Mouse (Mus musculus) CH12.LX (cell line): ENCODE data around the gene Sell. TPM values are rescaled to one million over a fixed set of nuclear protein-coding genes. Genes with fewer than 3 reads are reported as not detected.

Experiments used
- DNase-seq: peaks from one replicate; pipeline ENCODE4 v3.0.0-alpha.2; 2013; ENCODE audit errors: extremely low read depth
- H3K27ac ChIP-seq: 2 replicates; pipeline ENCODE4 v1.5.1; 2012; ENCODE audit warnings: low read depth, mild to moderate bottlenecking, control low read depth, moderate library complexity; ENCODE audit not compliant: insufficient read depth
- H3K27me3 ChIP-seq: replicated peaks from 2 replicates; pipeline ENCODE3; 2012; ENCODE audit warnings: inconsistent platforms
- H3K36me3 ChIP-seq, 2 experiments: replicated peaks in 1 of 2; 2 replicates each; pipeline versions ENCODE3 to v1.6.1; 2012; ENCODE audit warnings: inconsistent platforms in 1 of 2, low read length in 1 of 2, mild to moderate bottlenecking in 1 of 2, mixed read lengths in 1 of 2, moderate library complexity in 1 of 2; ENCODE audit not compliant: control insufficient read depth in 1 of 2, insufficient read depth in 1 of 2
- H3K4me1 ChIP-seq, 2 experiments: 2 replicates each; pipeline ENCODE4 v1.6.1; 2012; ENCODE audit warnings: inconsistent platforms in 1 of 2, moderate library complexity in 1 of 2; ENCODE audit not compliant: insufficient read depth in 2 of 2, control insufficient read depth in 1 of 2
- H3K4me2 ChIP-seq: 2 replicates; pipeline ENCODE4 v1.6.1; 2012; ENCODE audit warnings: low read depth, mild to moderate bottlenecking, control low read depth; ENCODE audit not compliant: poor library complexity, insufficient read depth, severe bottlenecking
- H3K4me3 ChIP-seq, 3 experiments: fragments of 150-350 bp in 1 of 3; sonication (generic) in 1 of 3; replicated peaks in 1 of 3; 2 replicates each; pipeline versions ENCODE3 to v1.5.1; 2011 to 2012; ENCODE audit warnings: low read depth in 2 of 3, low read length in 2 of 3, mild to moderate bottlenecking in 2 of 3, moderate library complexity in 2 of 3, control low read depth in 1 of 3, improper control_type of control experiment in 1 of 3, inconsistent platforms in 1 of 3, mixed read lengths in 1 of 3; ENCODE audit not compliant: poor library complexity in 1 of 3
- H3K79me2 ChIP-seq: replicated peaks from 2 replicates; pipeline ENCODE4 v1.6.1; 2012; ENCODE audit warnings: mild to moderate bottlenecking, moderate library complexity; ENCODE audit not compliant: control insufficient read depth, poor library complexity, insufficient read depth, severe bottlenecking; ENCODE audit errors: extremely low read depth
- H3K9ac ChIP-seq: 2 replicates; pipeline ENCODE4 v1.6.1; 2012; ENCODE audit warnings: low read depth, mild to moderate bottlenecking, control low read depth, moderate library complexity; ENCODE audit not compliant: insufficient read depth
- H3K9me3 ChIP-seq: replicated peaks from 2 replicates; pipeline ENCODE3; 2012; ENCODE audit warnings: low read length, inconsistent platforms, mixed read lengths
- BHLHE40 ChIP-seq: IDR thresholded peaks from 2 replicates; pipeline ENCODE4 v1.6.1; 2011; ENCODE audit warnings: mild to moderate bottlenecking, low read depth, low read length, improper control_type of control experiment
- CHD1 ChIP-seq: IDR thresholded peaks from 2 replicates; pipeline ENCODE4 v1.6.1; 2012; ENCODE audit warnings: low read depth, low read length, improper control_type of control experiment, inconsistent platforms
- CHD2 ChIP-seq: IDR thresholded peaks from 2 replicates; pipeline ENCODE4 v1.6.1; 2011; ENCODE audit warnings: low read length, improper control_type of control experiment
- E2F4 ChIP-seq: IDR thresholded peaks from 2 replicates; pipeline ENCODE4 v1.6.1; 2011; ENCODE audit warnings: low read depth, low read length, improper control_type of control experiment; ENCODE audit not compliant: insufficient replicate concordance
- ELF1 ChIP-seq: IDR thresholded peaks from 2 replicates; pipeline ENCODE4 v1.6.1; 2014; ENCODE audit warnings: low read depth, mild to moderate bottlenecking, inconsistent platforms, low read length, improper control_type of control experiment
- EP300 ChIP-seq: IDR thresholded peaks from 2 replicates; pipeline ENCODE4 v1.6.1; 2011; ENCODE audit warnings: low read length, improper control_type of control experiment
- GABPA ChIP-seq: IDR thresholded peaks from 2 replicates; pipeline ENCODE4 v1.6.1; 2012; ENCODE audit warnings: low read depth, low read length, improper control_type of control experiment, inconsistent platforms; ENCODE audit not compliant: insufficient replicate concordance
- IRF4 ChIP-seq: IDR thresholded peaks from 2 replicates; pipeline ENCODE4 v1.6.1; 2014; ENCODE audit warnings: low read depth, mild to moderate bottlenecking, inconsistent platforms, low read length, improper control_type of control experiment
- KAT2A ChIP-seq: IDR thresholded peaks from 2 replicates; pipeline ENCODE4 v1.6.1; 2012; ENCODE audit warnings: low read length, improper control_type of control experiment, inconsistent platforms; ENCODE audit not compliant: insufficient replicate concordance
- MAX ChIP-seq: IDR thresholded peaks from 2 replicates; pipeline ENCODE4 v1.6.1; 2011; ENCODE audit warnings: low read length, improper control_type of control experiment
- MAZ ChIP-seq: IDR thresholded peaks from 2 replicates; pipeline ENCODE4 v1.6.1; 2012; ENCODE audit warnings: low read depth, mild to moderate bottlenecking, inconsistent platforms, low read length, improper control_type of control experiment, moderate library complexity
- MEF2A ChIP-seq: IDR thresholded peaks from 2 replicates; pipeline ENCODE4 v1.6.1; 2014; ENCODE audit warnings: low read depth, mild to moderate bottlenecking, inconsistent platforms, low read length, improper control_type of control experiment, borderline replicate concordance
- POLR2A ChIP-seq: IDR thresholded peaks from 2 replicates; pipeline ENCODE4 v1.6.1; 2011; ENCODE audit warnings: low read depth, mild to moderate bottlenecking, improper control_type of control experiment, low read length
- POLR2AphosphoS2 ChIP-seq: IDR thresholded peaks from 2 replicates; pipeline ENCODE4 v1.6.1; 2011; ENCODE audit warnings: low read depth, low read length, improper control_type of control experiment
- RAD21 ChIP-seq: IDR thresholded peaks from 2 replicates; pipeline ENCODE4 v1.6.1; 2011; ENCODE audit warnings: low read depth, mild to moderate bottlenecking, low read length, improper control_type of control experiment, moderate library complexity
- SMC3 ChIP-seq: IDR thresholded peaks from 2 replicates; pipeline ENCODE4 v1.6.1; 2011; ENCODE audit warnings: low read depth, low read length, improper control_type of control experiment
- TBP ChIP-seq: conservative IDR thresholded peaks from 2 replicates; pipeline ENCODE4 v1.6.1; 2011; ENCODE audit warnings: low read depth, low read length, improper control_type of control experiment
- TCF12 ChIP-seq: IDR thresholded peaks from 2 replicates; pipeline ENCODE4 v1.6.1; 2014; ENCODE audit warnings: low read depth, mild to moderate bottlenecking, inconsistent platforms, low read length, improper control_type of control experiment
- USF1 ChIP-seq: IDR thresholded peaks from 2 replicates; pipeline ENCODE4 v1.6.1; 2014; ENCODE audit warnings: low read depth, mild to moderate bottlenecking, inconsistent platforms, low read length, improper control_type of control experiment
- ZMIZ1 ChIP-seq: IDR thresholded peaks from 2 replicates; pipeline ENCODE4 v1.6.1; 2012; ENCODE audit warnings: low read depth, mild to moderate bottlenecking, inconsistent platforms, low read length, improper control_type of control experiment
- dilution Hi-C: fragments of 300-500 bp; cut with MboI; formaldehyde crosslinking; loops from 2 replicates; pipeline ENCODE4 v1.14.3; 2020; ENCODE audit warnings: low sequenced_read_pairs; ENCODE audit not compliant: extremely low pct_unique_long_range_greater_than_20kb, extremely low pct_ligation_motif_present
- in situ Hi-C: fragments of 300-500 bp; cut with MboI; formaldehyde crosslinking; loops from 3 replicates; pipeline ENCODE4 v1.14.3; 2019; ENCODE audit warnings: low sequenced_read_pairs, low pct_ligation_motif_present, low pct_unique_long_range_greater_than_20kb, mixed read lengths
- polyA plus RNA-seq: library from polyadenylated mRNA; unstranded; fragments of >175 nt; gene quantifications from 2 replicates; pipeline ENCODE4 v1.2.1, GENCODE M21; 2012; ENCODE audit warnings: low read depth; ENCODE audit not compliant: insufficient read length
- total RNA-seq, 2 experiments: library from RNA; depleted of rRNA; stranded (reverse); fragments of 300-350 nt in 1 of 2; fragments of >200 nt in 1 of 2; gene quantifications; 2 replicates each; pipeline ENCODE4 v1.2.3; 2012 to 2014

Gene Sell
- total and polyA plus RNA-seq, 3 experiments = not detected

DNA sequence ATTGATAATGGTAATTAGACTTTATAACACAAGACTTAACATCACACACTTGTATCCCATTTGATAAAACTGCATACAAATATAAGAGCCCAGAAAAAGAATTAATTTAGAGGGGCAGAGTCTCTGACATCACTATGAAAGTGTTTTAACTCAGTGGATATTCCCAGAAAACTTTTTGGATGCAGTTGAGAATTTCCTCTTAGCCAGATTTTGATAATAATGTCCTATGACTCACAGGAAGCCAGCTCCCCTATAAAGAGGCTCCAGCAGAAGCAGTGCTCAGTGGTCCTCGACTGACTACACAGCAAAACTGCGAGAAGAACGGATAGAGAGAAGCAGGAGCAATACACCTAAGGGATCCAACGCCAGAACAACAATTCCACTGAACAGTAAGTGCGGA, 13.8 kb upstream of the Sell start, which contains the start of gene Sele:
Gene Sele, plus strand, starts transcription at position 301 of the 400 bp plus-strand sequence.
- H3K4me1 ChIP-seq = peaks cover 0 to 7% of the 10 kb centered on the region in 2 experiments; a peak in 1 of 4 replicates
- no peaks in the 10 kb centered on the region for H3K79me2 ChIP-seq
- H3K4me3 ChIP-seq = no peak within 1 kb of the TSS
- no peak within 1 kb of the TSS for H3K9ac ChIP-seq
- H3K27me3 ChIP-seq = peaks cover 1% of the 10 kb centered on the region
- in situ Hi-C loops (loop anchor here (5.0 kb wide), 1 partner anchor 89 kb away; no protein-coding TSS in a partner anchor), dilution Hi-C loops (no loop called here)
- no peak for TF ChIP-seq CHD1
- TF ChIP-seq, all 38 proteins: peak for 0
- H3K27ac ChIP-seq = no peak within 1 kb of the TSS
- no peak within 1 kb of the TSS for H3K4me2 ChIP-seq
- DNase-seq = no peak
- no peaks in the 10 kb centered on the region for H3K9me3 ChIP-seq
- H3K36me3 ChIP-seq = no peaks in the 10 kb centered on the region

DNA sequence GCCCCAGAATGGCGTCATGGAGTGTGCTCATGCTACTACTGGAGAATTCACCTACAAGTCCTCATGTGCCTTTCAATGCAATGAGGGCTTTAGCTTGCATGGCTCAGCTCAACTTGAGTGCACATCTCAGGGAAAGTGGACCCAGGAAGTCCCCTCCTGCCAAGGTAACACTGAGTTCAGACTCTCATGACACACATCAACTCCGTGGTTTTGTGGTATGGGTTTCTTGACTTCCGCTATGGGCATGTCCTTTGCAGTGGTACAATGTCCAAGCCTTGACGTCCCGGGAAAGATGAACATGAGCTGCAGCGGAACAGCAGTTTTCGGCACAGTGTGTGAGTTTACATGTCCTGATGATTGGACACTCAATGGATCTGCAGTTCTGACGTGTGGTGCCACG, 8.2 kb upstream of the Sell start:
- Histone ChIP-seq H3K4me3 (no peak overlapping the region), H3K36me3 (no peaks in the 10 kb centered on the region), H3K9me3 (no peaks in the 10 kb centered on the region), H3K27ac (no peak overlapping the region), H3K27me3 (peaks cover 1% of the 10 kb centered on the region)
- no peak for DNase-seq
- dilution Hi-C loops = no loop called here
- TF ChIP-seq KAT2A (no peak), POLR2A (no peak), RAD21 (no peak), EP300 (no peak), MAZ (no peak), GABPA (no peak), TBP (no peak), USF1 (no peak), CHD2 (no peak), BHLHE40 (no peak), MEF2A (no peak), CHD1 (no peak), IRF4 (no peak), MAX (no peak), ELF1 (no peak), SMC3 (no peak), TCF12 (no peak), E2F4 (no peak), POLR2AphosphoS2 (no peak), ZMIZ1 (no peak)
- TF ChIP-seq, all 38 proteins: peak for 0
- Histone ChIP-seq H3K4me1 (peaks cover 0 to 9% of the 10 kb centered on the region in 2 experiments; a peak in 1 of 4 replicates), H3K4me2 (no peak overlapping the region), H3K79me2 (no peaks in the 10 kb centered on the region), H3K9ac (no peak overlapping the region)
- in situ Hi-C loops = no loop called here
